Mouse (Mus musculus) hindbrain, embryonic 11.5 days (tissue): ENCODE measurements around the gene Lilra5. TPM values are rescaled to one million over a fixed set of nuclear protein-coding genes. Genes with fewer than 3 reads are reported as not detected.
"Not testable (repeated sequence)": the region's sequence is repeated elsewhere in the genome, so short reads cannot be mapped to it uniquely, and the experiment has no call there.

Experiments used
- ATAC-seq: fragments of 200-750 bp; cut with Nextera tagmentation; 2 replicates; pipeline ENCODE4 v1.8.0; 2017; ENCODE audit warnings: mild to moderate bottlenecking, moderate TSS enrichment, moderate library complexity; ENCODE audit not compliant: low FRiP score
- DNase-seq: peaks from one replicate; pipeline ENCODE4 v3.0.0-alpha.2; 2015; ENCODE audit warnings: low spot score
- H3K27ac ChIP-seq: fragments of 300-500 bp; sonication (generic); 2 replicates; pipeline ENCODE4 v1.5.1; 2014; ENCODE audit warnings: mild to moderate bottlenecking, low read depth, low read length
- H3K27me3 ChIP-seq: fragments of 300-500 bp; sonication (generic); 2 replicates; pipeline ENCODE4 v1.6.1; 2014; ENCODE audit warnings: mild to moderate bottlenecking, low read length, moderate library complexity, mixed read lengths; ENCODE audit not compliant: control insufficient read depth, insufficient read depth
- H3K36me3 ChIP-seq: fragments of 300-500 bp; sonication (generic); 2 replicates; pipeline ENCODE4 v1.6.1; 2014; ENCODE audit warnings: mild to moderate bottlenecking, low read length, moderate library complexity, mixed read lengths; ENCODE audit not compliant: control insufficient read depth, insufficient read depth
- H3K4me1 ChIP-seq: fragments of 300-500 bp; sonication (generic); replicated peaks from 2 replicates; pipeline ENCODE4 v1.6.1; 2014; ENCODE audit warnings: low read length, mixed read lengths; ENCODE audit not compliant: control insufficient read depth, insufficient read depth
- H3K4me2 ChIP-seq: fragments of 300-500 bp; sonication (generic); replicated peaks from 2 replicates; pipeline ENCODE4 v1.6.1; 2014; ENCODE audit warnings: mild to moderate bottlenecking, low read depth, low read length
- H3K4me3 ChIP-seq: fragments of 300-500 bp; sonication (generic); 2 replicates; pipeline ENCODE4 v1.5.1; 2014; ENCODE audit warnings: low read depth, low read length
- H3K9ac ChIP-seq: fragments of 300-500 bp; sonication (generic); 2 replicates; pipeline ENCODE4 v1.6.1; 2014; ENCODE audit warnings: low read depth, low read length
- H3K9me3 ChIP-seq: fragments of 300-500 bp; sonication (generic); 2 replicates; pipeline ENCODE4 v1.6.1; 2016; ENCODE audit warnings: low read length; ENCODE audit not compliant: control insufficient read depth
- WGBS: fragments of 180-500 bp; shearing (Covaris S2); extraction: QIAGEN DNeasy Blood & Tissue Kit; methylation state at CpG from one replicate; pipeline ENCODE4 v1.1.7; 2014; 5-methylcytosine and 5-hydroxymethylcytosine counted together
- polyA plus RNA-seq: library from polyadenylated mRNA; unstranded; fragments of >200 nt; fragmentation: Nextera tagmentation; extraction: Ambion mirVana; gene quantifications from 2 replicates; pipeline ENCODE4 v1.2.1, GENCODE M21; 2014

Lilra5 gene
- polyA plus RNA-seq, 1 experiment from 2014 or later: not detected

DNA sequence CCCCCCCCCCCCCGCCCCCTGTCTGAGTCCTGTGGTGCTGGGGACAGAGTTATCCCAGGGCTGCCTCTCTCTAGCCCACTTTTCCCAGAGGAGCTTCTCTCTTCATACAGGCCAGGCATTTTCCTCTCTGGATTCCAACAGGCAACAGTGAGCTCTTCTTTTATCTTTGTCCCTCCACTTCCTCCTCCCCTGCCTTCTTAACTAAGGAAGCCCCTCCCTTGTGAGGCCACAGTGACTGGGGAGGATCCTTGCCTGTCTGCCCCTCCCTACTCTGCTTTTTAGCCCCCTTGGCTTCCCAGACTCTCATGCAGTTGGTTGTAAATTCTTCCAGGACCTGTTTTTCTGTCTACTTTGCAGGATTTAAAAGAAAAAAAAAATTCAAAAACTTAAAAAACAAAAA lies 18.5 kb downstream of the Lilra5 start:
- H3K4me3 ChIP-seq, DNase-seq, H3K27ac ChIP-seq, H3K27me3 ChIP-seq, H3K4me1 ChIP-seq, H3K36me3 ChIP-seq, ATAC-seq, H3K9me3 ChIP-seq, H3K9ac ChIP-seq, H3K4me2 ChIP-seq: not testable (repeated sequence)
- WGBS: no CpG with 5 or more reads among the region's 1 CpGs

- H3K36me3 ChIP-seq, DNase-seq, H3K27me3 ChIP-seq, ATAC-seq, H3K27ac ChIP-seq, H3K9ac ChIP-seq, H3K4me3 ChIP-seq, H3K4me1 ChIP-seq, H3K9me3 ChIP-seq, H3K4me2 ChIP-seq: not testable (repeated sequence)
- 94% methylated on average over 1 of the region's 1 CpGs for WGBS
These were observed 23.0 kb downstream of the Lilra5 start for GRCm38 (mm10) chr7:4260521-4260920.

DNA sequence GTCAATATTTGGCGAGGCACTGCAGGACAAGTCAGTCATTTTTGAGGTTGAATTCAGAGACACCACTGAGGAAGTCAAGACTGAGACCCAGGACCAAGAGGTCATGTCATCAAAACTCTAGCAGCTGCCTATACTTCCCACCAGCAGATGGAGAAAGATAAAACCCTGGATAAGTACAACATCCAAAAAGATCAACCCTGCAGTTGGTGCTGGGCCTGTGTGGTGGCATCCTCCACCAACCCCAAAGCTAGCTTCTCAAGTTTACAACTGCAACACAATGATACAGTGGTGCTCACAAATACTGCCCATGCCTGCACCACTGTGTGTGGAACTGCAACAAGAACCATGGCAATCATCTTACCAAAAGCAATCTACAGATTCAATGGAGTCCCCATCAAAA lies 34.6 kb downstream of the Lilra5 start:
- not testable (repeated sequence) for H3K27me3 ChIP-seq, ATAC-seq, DNase-seq, H3K9ac ChIP-seq, H3K27ac ChIP-seq, H3K4me3 ChIP-seq, H3K4me1 ChIP-seq, H3K9me3 ChIP-seq, H3K36me3 ChIP-seq, H3K4me2 ChIP-seq
- 77% methylated on average over 1 of the region's 1 CpGs for WGBS

GRCm38 (mm10) chr7:4273874-4274273 lies 36.3 kb downstream of the Lilra5 start:
- not testable (repeated sequence) for H3K9ac ChIP-seq, H3K27me3 ChIP-seq, H3K9me3 ChIP-seq, H3K27ac ChIP-seq, H3K4me2 ChIP-seq, DNase-seq, ATAC-seq, H3K36me3 ChIP-seq, H3K4me1 ChIP-seq, H3K4me3 ChIP-seq
- WGBS: 73% methylated on average over 2 of the region's 2 CpGs

GRCm38 (mm10) chr7:4275500-4275899 lies 37.9 kb downstream of the Lilra5 start:
- H3K27ac ChIP-seq, H3K4me3 ChIP-seq, DNase-seq, H3K9me3 ChIP-seq, H3K4me1 ChIP-seq, H3K4me2 ChIP-seq, ATAC-seq, H3K36me3 ChIP-seq, H3K9ac ChIP-seq, H3K27me3 ChIP-seq: not testable (repeated sequence)
- 91% methylated on average over 10 of the region's 10 CpGs for WGBS

DNA sequence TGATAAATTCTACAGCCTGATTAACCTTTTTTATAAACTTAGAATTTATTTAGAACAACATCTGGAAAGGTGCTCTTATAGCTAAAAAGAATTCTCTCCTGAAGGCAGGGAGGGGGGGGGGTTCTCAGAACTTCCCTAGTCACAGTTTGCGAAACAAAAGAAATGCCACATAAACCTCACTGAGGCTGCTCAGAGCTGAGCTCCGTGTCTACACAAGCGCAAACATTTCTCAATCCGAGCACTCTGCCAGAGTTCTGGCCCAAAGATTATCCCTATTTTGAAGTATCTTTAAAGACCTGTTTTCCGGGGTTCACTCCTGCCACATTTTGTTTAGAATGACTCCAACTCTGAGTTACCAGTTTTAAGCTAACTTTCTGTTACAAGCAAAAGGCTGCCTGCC lies 55.1 kb downstream of the Lilra5 start:
- no peak for ATAC-seq

More for the DNA sequence above, 55.1 kb downstream of the Lilra5 start:
- DNase-seq: no peak
- no peak overlapping the region for H3K27ac ChIP-seq
- H3K4me2 ChIP-seq: no peak overlapping the region
- no peaks in the 10 kb centered on the region for H3K4me1 ChIP-seq
- H3K9ac ChIP-seq: no peak overlapping the region
- no peaks in the 10 kb centered on the region for H3K36me3 ChIP-seq
- no peak overlapping the region for H3K4me3 ChIP-seq
- 82% methylated on average over 5 of the region's 5 CpGs for WGBS
- H3K9me3 ChIP-seq: no peaks in the 10 kb centered on the region
- no peaks in the 10 kb centered on the region for H3K27me3 ChIP-seq

Other genes with a start within 250 kb of the Lilra5 start
- gene Lair1, start 174.6 kb upstream of the Lilra5 start, polyA plus RNA-seq: 2.6 and 3.0 TPM in 2 replicates
- 61.0 and 66.6 TPM in 2 replicates for gene Ttyh1, start 118.3 kb upstream of the Lilra5 start, polyA plus RNA-seq
- 45.3 and 54.4 TPM in 2 replicates for gene Leng8, start 100.7 kb upstream of the Lilra5 start, polyA plus RNA-seq
- 1.9 TPM in 2 replicates for gene Leng9, start 87.4 kb upstream of the Lilra5 start, polyA plus RNA-seq
- gene Cdc42ep5, start 72.9 kb upstream of the Lilra5 start, polyA plus RNA-seq: 19.9 and 20.7 TPM in 2 replicates
- not detected in 2 replicates for gene Ncr1, start 100.0 kb downstream of the Lilra5 start, polyA plus RNA-seq
- 0.73 and 1.2 TPM in 2 replicates for gene Gp6, start 160.0 kb downstream of the Lilra5 start, polyA plus RNA-seq
- 28.3 and 29.1 TPM in 2 replicates for gene Rdh13, start 207.9 kb downstream of the Lilra5 start, polyA plus RNA-seq
- gene Eps8l1, start 222.9 kb downstream of the Lilra5 start, polyA plus RNA-seq: 4.6 and 4.9 TPM in 2 replicates